Mouse (Mus musculus) liver, embryonic 11.5 days (tissue): Measurements from ENCODE around the gene Sowahb. TPM values are rescaled to one million over a fixed set of nuclear protein-coding genes. Genes with fewer than 3 reads are reported as not detected.

Source experiments
- ATAC-seq: fragments of 200-750 bp; cut with Nextera tagmentation; replicated peaks from 2 replicates; pipeline ENCODE4 v1.8.0; 2017; ENCODE audit warnings: moderate number of reproducible peaks, mild to moderate bottlenecking, moderate TSS enrichment, moderate library complexity; ENCODE audit not compliant: low FRiP score
- DNase-seq: peaks from one replicate; pipeline ENCODE4 v3.0.0-alpha.2; 2017; ENCODE audit warnings: low spot score
- H3K27ac ChIP-seq: fragments of 300-500 bp; sonication (generic); 2 replicates; pipeline ENCODE4 v1.5.1; 2014; ENCODE audit warnings: mild to moderate bottlenecking, low read depth, low read length, control low read depth
- H3K27me3 ChIP-seq: fragments of 300-500 bp; sonication (generic); replicated peaks from 2 replicates; pipeline ENCODE4 v1.6.1; 2014; ENCODE audit warnings: low read length, mixed read lengths; ENCODE audit not compliant: control insufficient read depth, insufficient read depth
- H3K36me3 ChIP-seq: fragments of 300-500 bp; sonication (generic); 2 replicates; pipeline ENCODE4 v1.6.1; 2014; ENCODE audit warnings: mild to moderate bottlenecking, low read length, moderate library complexity, mixed read lengths; ENCODE audit not compliant: control insufficient read depth, insufficient read depth
- H3K4me1 ChIP-seq: fragments of 300-500 bp; sonication (generic); replicated peaks from 2 replicates; pipeline ENCODE4 v1.6.1; 2014; ENCODE audit warnings: low read length, mixed read lengths; ENCODE audit not compliant: control insufficient read depth, insufficient read depth
- H3K4me2 ChIP-seq: fragments of 300-500 bp; sonication (generic); 2 replicates; pipeline ENCODE4 v1.6.1; 2014; ENCODE audit warnings: mild to moderate bottlenecking, control low read depth, moderate library complexity
- H3K4me3 ChIP-seq: fragments of 300-500 bp; sonication (generic); 2 replicates; pipeline ENCODE4 v1.5.1; 2014; ENCODE audit warnings: low read depth, low read length, control low read depth
- H3K9ac ChIP-seq: fragments of 300-500 bp; sonication (generic); 2 replicates; pipeline ENCODE4 v1.6.1; 2014; ENCODE audit warnings: low read depth, low read length, control low read depth
- H3K9me3 ChIP-seq: fragments of 300-500 bp; sonication (generic); 2 replicates; pipeline ENCODE4 v1.6.1; 2016; ENCODE audit warnings: low read length, inconsistent platforms, mixed read lengths; ENCODE audit not compliant: control insufficient read depth
- WGBS: fragments of 180-500 bp; shearing (Covaris S2); extraction: QIAGEN DNeasy Blood & Tissue Kit; methylation state at CpG from one replicate; pipeline ENCODE4 v1.1.7; 2014; 5-methylcytosine and 5-hydroxymethylcytosine counted together
- polyA plus RNA-seq: library from polyadenylated mRNA; unstranded; fragments of >200 nt; fragmentation: Nextera tagmentation; extraction: Ambion mirVana; gene quantifications from 2 replicates; pipeline ENCODE4 v1.2.1, GENCODE M21; 2014

The Sowahb gene
- 0.44 and 0.51 TPM in 2 replicates for polyA plus RNA-seq

- Histone ChIP-seq H3K4me2 (peak within 1 kb of the TSS; percentile 75), H3K27me3 (peaks cover 53% of the 10 kb centered on the region), H3K36me3 (no peaks in the 10 kb centered on the region), H3K9ac (no peak within 1 kb of the TSS), H3K4me1 (peaks cover 11% of the 10 kb centered on the region), H3K9me3 (no peaks in the 10 kb centered on the region), H3K4me3 (peak within 1 kb of the TSS; percentile 49), H3K27ac (no peak within 1 kb of the TSS)
- ATAC-seq (peak; percentile 61), DNase-seq (peak; percentile 53)
- WGBS, result 1% methylated on average over 67 of the region's 68 CpGs
Measured at GRCm38 (mm10) chr5:93044584-93045370, at the start of gene Sowahb. Sowahb (minus strand) TSS chr5:93045022.

- Histone ChIP-seq H3K36me3 (no peaks in the 10 kb centered on the region), H3K27ac (peak overlapping the region; percentile 77), H3K4me1 (peaks cover 23% of the 10 kb centered on the region), H3K4me3 (peak overlapping the region; percentile 85), H3K9ac (peak overlapping the region; percentile 94), H3K9me3 (no peaks in the 10 kb centered on the region), H3K27me3 (no peaks in the 10 kb centered on the region), H3K4me2 (peak overlapping the region; percentile 98)
- peak; percentile 33 for ATAC-seq
- under 1% methylated on average over 50 of the region's 50 CpGs for WGBS
- peak; percentile 68 for DNase-seq
Measured at GRCm38 (mm10) chr5:93093638-93094527, 49.1 kb upstream of the Sowahb start.

- Histone ChIP-seq H3K4me3 (peak within 1 kb of the TSS; percentile 85), H3K9me3 (no peaks in the 10 kb centered on the region), H3K27me3 (no peaks in the 10 kb centered on the region), H3K4me1 (peaks cover 21% of the 10 kb centered on the region), H3K9ac (peak within 1 kb of the TSS; percentile 94), H3K36me3 (no peaks in the 10 kb centered on the region), H3K4me2 (peak within 1 kb of the TSS; percentile 98), H3K27ac (peak within 1 kb of the TSS; percentile 77)
- peak; percentile 91 for ATAC-seq
- DNase-seq, result peak; percentile 93
- WGBS, result under 1% methylated on average over 63 of the region's 63 CpGs
Measured at GRCm38 (mm10) chr5:93092857-93093622, 48.2 kb upstream of the Sowahb start, which contains the start of gene Sept11. Sept11 (plus strand) TSS chr5:93093437.

DNA sequence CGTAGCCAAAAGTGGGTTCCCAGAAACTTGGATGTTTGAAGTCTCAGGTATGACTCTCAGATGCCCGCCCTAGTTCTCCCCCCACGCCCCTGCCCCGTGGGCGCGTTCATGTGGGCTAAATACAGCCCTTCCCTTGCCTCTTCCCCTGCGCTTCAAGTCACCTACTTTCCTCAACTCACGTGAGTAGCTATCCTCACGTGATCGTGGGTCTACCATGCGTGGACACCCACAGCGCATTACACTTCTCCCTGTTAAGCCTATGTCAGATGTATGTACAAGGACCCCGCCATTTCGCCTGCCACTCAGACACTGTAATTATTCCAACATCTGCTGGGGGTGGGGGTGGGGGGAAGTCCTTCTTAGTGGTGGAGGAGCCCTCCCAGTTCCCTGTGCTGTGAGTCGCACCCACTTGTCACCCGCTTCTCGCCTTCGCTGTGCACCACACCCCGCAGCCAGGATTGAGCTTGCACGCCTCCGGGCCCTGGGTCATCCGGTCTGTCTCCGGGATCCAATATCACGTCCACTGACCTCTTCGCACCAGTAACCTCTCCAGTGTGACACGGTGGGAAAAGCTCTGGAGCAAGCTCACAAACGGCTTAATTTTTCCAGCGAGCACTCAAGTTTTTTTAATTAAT lies 47.4 kb upstream of the Sowahb start:
- Histone ChIP-seq H3K27me3 (no peaks in the 10 kb centered on the region), H3K4me1 (peaks cover 21% of the 10 kb centered on the region), H3K27ac (peak overlapping the region; percentile 77), H3K4me2 (peak overlapping the region; percentile 98), H3K36me3 (no peaks in the 10 kb centered on the region), H3K4me3 (peak overlapping the region; percentile 85), H3K9me3 (no peaks in the 10 kb centered on the region), H3K9ac (peak overlapping the region; percentile 94)
- 7% methylated on average over 28 of the region's 28 CpGs for WGBS
- DNase-seq, result peak; percentile 61
- ATAC-seq, result peak; percentile 52

- DNase-seq (peak; percentile 28), ATAC-seq (no peak)
- WGBS, result 73% methylated on average over 3 of the region's 3 CpGs
- H3K27me3 ChIP-seq, result no peaks in the 10 kb centered on the region
- 0 out of 2 replicates have a peak overlapping the region, but pooled peaks have one; percentile 5 for H3K4me2 ChIP-seq
- peaks cover 18% of the 10 kb centered on the region for H3K4me1 ChIP-seq
- H3K27ac ChIP-seq, result no peak overlapping the region
- no peak overlapping the region for H3K9ac ChIP-seq
- no peak overlapping the region for H3K4me3 ChIP-seq
- H3K9me3 ChIP-seq, result no peaks in the 10 kb centered on the region
- H3K36me3 ChIP-seq, result no peaks in the 10 kb centered on the region
Measured at GRCm38 (mm10) chr5:93091266-93091665, 46.4 kb upstream of the Sowahb start.

- Histone ChIP-seq H3K27me3 (no peaks in the 10 kb centered on the region), H3K27ac (no peak overlapping the region), H3K4me2 (no peak overlapping the region), H3K4me3 (no peak overlapping the region), H3K9ac (no peak overlapping the region), H3K9me3 (no peaks in the 10 kb centered on the region), H3K4me1 (no peaks in the 10 kb centered on the region), H3K36me3 (no peaks in the 10 kb centered on the region)
- ATAC-seq (no peak), DNase-seq (no peak)
- 77% methylated on average over 4 of the region's 4 CpGs for WGBS
Measured at GRCm38 (mm10) chr5:93085900-93086299, 41.1 kb upstream of the Sowahb start.

- DNase-seq, result no peak
- Histone ChIP-seq H3K9me3 (no peaks in the 10 kb centered on the region), H3K27me3 (no peaks in the 10 kb centered on the region), H3K27ac (no peak overlapping the region), H3K4me2 (no peak overlapping the region), H3K36me3 (no peaks in the 10 kb centered on the region), H3K4me3 (no peak overlapping the region), H3K4me1 (no peaks in the 10 kb centered on the region), H3K9ac (no peak overlapping the region)
- WGBS, result 60% methylated on average over 4 of the region's 4 CpGs
- ATAC-seq, result no peak
Measured at GRCm38 (mm10) chr5:93085015-93085598, 40.3 kb upstream of the Sowahb start.
